Mouse (Mus musculus) kidney, postnatal 0 days (tissue): ENCODE measurements at regions not wholly inside any gene's neighbourhood (a gene's known extent, or its start where the extent isn't known, plus 50 kb on each side); places are given as distances from the start of the nearest gene placed in this dataset.
"Not testable (repeated sequence)": the region's sequence is repeated elsewhere in the genome, so short reads cannot be mapped to it uniquely, and the experiment has no call there.

ENCODE experiments used
- ATAC-seq: fragments of 200-750 bp; cut with Nextera tagmentation; replicated peaks from 2 replicates; pipeline ENCODE4 v1.8.0; 2017; ENCODE audit warnings: low read depth, moderate number of reproducible peaks, moderate TSS enrichment, moderate library complexity; ENCODE audit not compliant: low FRiP score
- DNase-seq: peaks from one replicate; pipeline ENCODE4 v3.0.0-alpha.2; 2016; ENCODE audit warnings: low spot score
- H3K27ac ChIP-seq: fragments of 300-500 bp; sonication (generic); 2 replicates; pipeline ENCODE4 v1.5.1; 2014; ENCODE audit warnings: mild to moderate bottlenecking
- H3K27me3 ChIP-seq: fragments of 300-500 bp; sonication (generic); 2 replicates; pipeline ENCODE4 v1.6.1; 2014; ENCODE audit warnings: low read length, mixed read lengths; ENCODE audit not compliant: insufficient read depth
- H3K36me3 ChIP-seq: fragments of 300-500 bp; sonication (generic); 2 replicates; pipeline ENCODE4 v1.6.1; 2014; ENCODE audit warnings: low read length, mixed read lengths; ENCODE audit not compliant: insufficient read depth
- H3K4me1 ChIP-seq: fragments of 300-500 bp; sonication (generic); replicated peaks from 2 replicates; pipeline ENCODE4 v1.6.1; 2014; ENCODE audit warnings: antibody characterized with exemption, low read length, mixed read lengths; ENCODE audit not compliant: insufficient read depth
- H3K4me2 ChIP-seq: fragments of 300-500 bp; sonication (generic); 2 replicates; pipeline ENCODE4 v1.6.1; 2014; ENCODE audit warnings: mild to moderate bottlenecking, low read length, moderate library complexity, mixed read lengths
- H3K4me3 ChIP-seq: fragments of 300-500 bp; sonication (generic); replicated peaks from 2 replicates; pipeline ENCODE4 v1.5.1; 2014; ENCODE audit warnings: low read depth, low read length
- H3K9ac ChIP-seq: fragments of 300-500 bp; sonication (generic); 2 replicates; pipeline ENCODE4 v1.6.1; 2014; ENCODE audit warnings: low read depth, low read length
- H3K9me3 ChIP-seq: fragments of 300-500 bp; sonication (generic); replicated peaks from 2 replicates; pipeline ENCODE4 v1.6.1; 2016; ENCODE audit warnings: low read length, inconsistent platforms, mixed read lengths
- CTCF ChIP-seq: IDR thresholded peaks from 2 replicates; pipeline ENCODE4 v1.5.1; 2016; ENCODE audit warnings: antibody characterized with exemption, low read depth, mild to moderate bottlenecking, moderate library complexity
- WGBS: fragments of 180-500 bp; shearing (Covaris S2); extraction: QIAGEN DNeasy Blood & Tissue Kit; methylation state at CpG from one replicate; pipeline ENCODE4 v1.1.7; 2014; 5-methylcytosine and 5-hydroxymethylcytosine counted together

GRCm38 (mm10) chr10:126291765-126292164 lies 325.8 kb downstream of the Lrig3 start:
- H3K27ac ChIP-seq: no peak overlapping the region
- no peak overlapping the region for H3K4me3 ChIP-seq
- no peak overlapping the region for H3K4me2 ChIP-seq
- no peak overlapping the region for H3K9ac ChIP-seq
- DNase-seq: no peak
- H3K4me1 ChIP-seq: no peaks in the 10 kb centered on the region
- no peak for TF ChIP-seq CTCF
- H3K36me3 ChIP-seq: no peaks in the 10 kb centered on the region
- no peak for ATAC-seq
- H3K27me3 ChIP-seq: no peaks in the 10 kb centered on the region
- H3K9me3 ChIP-seq: no peaks in the 10 kb centered on the region

GRCm38 (mm10) chr10:126285096-126285495 lies 319.1 kb downstream of the Lrig3 start:
- 93% methylated on average over 6 of the region's 13 CpGs for WGBS
- not testable (repeated sequence) for H3K36me3 ChIP-seq

GRCm38 (mm10) chr10:126270376-126270775 lies 304.4 kb downstream of the Lrig3 start:
- H3K4me2 ChIP-seq: no peak overlapping the region
- H3K36me3 ChIP-seq: no peaks in the 10 kb centered on the region
- no peaks in the 10 kb centered on the region for H3K27me3 ChIP-seq
- no peak for ATAC-seq
- H3K4me3 ChIP-seq: no peak overlapping the region
- H3K27ac ChIP-seq: no peak overlapping the region
- no peaks in the 10 kb centered on the region for H3K9me3 ChIP-seq
- DNase-seq: no peak
- no peak overlapping the region for H3K9ac ChIP-seq
- no peaks in the 10 kb centered on the region for H3K4me1 ChIP-seq
- TF ChIP-seq CTCF: no peak
- 86% methylated on average over 12 of the region's 12 CpGs for WGBS

More at GRCm38 (mm10) chr10:126285096-126285495, 319.1 kb downstream of the Lrig3 start:
- DNase-seq, H3K27ac ChIP-seq, H3K9me3 ChIP-seq, ATAC-seq, H3K4me1 ChIP-seq, H3K4me2 ChIP-seq, H3K27me3 ChIP-seq, H3K4me3 ChIP-seq, H3K9ac ChIP-seq: not testable (repeated sequence)

GRCm38 (mm10) chr10:126267321-126267998 lies 301.5 kb downstream of the Lrig3 start:
- Histone ChIP-seq H3K4me1 (no peaks in the 10 kb centered on the region), H3K4me3 (no peak overlapping the region), H3K9ac (no peak overlapping the region), H3K27ac (no peak overlapping the region), H3K9me3 (no peaks in the 10 kb centered on the region), H3K36me3 (no peaks in the 10 kb centered on the region), H3K27me3 (no peaks in the 10 kb centered on the region), H3K4me2 (no peak overlapping the region)
- ATAC-seq (no peak), DNase-seq (no peak)
- TF ChIP-seq CTCF: no peak
- 88% methylated on average over 2 of the region's 2 CpGs for WGBS

GRCm38 (mm10) chr10:126257171-126257570 lies 291.2 kb downstream of the Lrig3 start:
- Histone ChIP-seq H3K27me3 (no peaks in the 10 kb centered on the region), H3K27ac (no peak overlapping the region), H3K36me3 (no peaks in the 10 kb centered on the region), H3K4me1 (no peaks in the 10 kb centered on the region), H3K4me2 (no peak overlapping the region), H3K4me3 (no peak overlapping the region), H3K9me3 (no peaks in the 10 kb centered on the region), H3K9ac (no peak overlapping the region)
- 65% methylated on average over 8 of the region's 8 CpGs for WGBS
- DNase-seq (no peak), ATAC-seq (no peak)
- no peak for TF ChIP-seq CTCF

- Histone ChIP-seq H3K9ac (no peak overlapping the region), H3K4me3 (no peak overlapping the region), H3K4me2 (no peak overlapping the region), H3K36me3 (no peaks in the 10 kb centered on the region), H3K9me3 (no peaks in the 10 kb centered on the region), H3K27ac (no peak overlapping the region), H3K4me1 (no peaks in the 10 kb centered on the region), H3K27me3 (no peaks in the 10 kb centered on the region)
- 82% methylated on average over 4 of the region's 4 CpGs for WGBS
- no peak for TF ChIP-seq CTCF
- ATAC-seq: no peak
- no peak for DNase-seq
Measured at GRCm38 (mm10) chr10:126254198-126254597, 288.2 kb downstream of the Lrig3 start.

- H3K9me3 ChIP-seq: no peaks in the 10 kb centered on the region
- no peak for TF ChIP-seq CTCF
- ATAC-seq: no peak
- 47% methylated on average over 12 of the region's 12 CpGs for WGBS
- H3K36me3 ChIP-seq: no peaks in the 10 kb centered on the region
- no peaks in the 10 kb centered on the region for H3K27me3 ChIP-seq
- H3K4me3 ChIP-seq: no peak overlapping the region
- peak; percentile 21 for DNase-seq
- no peaks in the 10 kb centered on the region for H3K4me1 ChIP-seq
- H3K4me2 ChIP-seq: peak overlapping the region; percentile 36; the same call in 1 of the 2 replicates
- no peak overlapping the region for H3K9ac ChIP-seq
- H3K27ac ChIP-seq: no peak overlapping the region
Measured at GRCm38 (mm10) chr10:126249176-126249575, 283.2 kb downstream of the Lrig3 start.
